Mouse (Mus musculus) kidney, postnatal 0 days (tissue): ENCODE results near the gene Tac4. TPM values are rescaled to one million over a fixed set of nuclear protein-coding genes. Genes with fewer than 3 reads are reported as not detected.

ENCODE experiments used
- ATAC-seq: fragments of 200-750 bp; cut with Nextera tagmentation; replicated peaks from 2 replicates; pipeline ENCODE4 v1.8.0; 2017; ENCODE audit warnings: low read depth, moderate number of reproducible peaks, moderate TSS enrichment, moderate library complexity; ENCODE audit not compliant: low FRiP score
- DNase-seq: peaks from one replicate; pipeline ENCODE4 v3.0.0-alpha.2; 2016; ENCODE audit warnings: low spot score
- H3K27ac ChIP-seq: fragments of 300-500 bp; sonication (generic); 2 replicates; pipeline ENCODE4 v1.5.1; 2014; ENCODE audit warnings: mild to moderate bottlenecking
- H3K27me3 ChIP-seq: fragments of 300-500 bp; sonication (generic); 2 replicates; pipeline ENCODE4 v1.6.1; 2014; ENCODE audit warnings: low read length, mixed read lengths; ENCODE audit not compliant: insufficient read depth
- H3K36me3 ChIP-seq: fragments of 300-500 bp; sonication (generic); 2 replicates; pipeline ENCODE4 v1.6.1; 2014; ENCODE audit warnings: low read length, mixed read lengths; ENCODE audit not compliant: insufficient read depth
- H3K4me1 ChIP-seq: fragments of 300-500 bp; sonication (generic); replicated peaks from 2 replicates; pipeline ENCODE4 v1.6.1; 2014; ENCODE audit warnings: antibody characterized with exemption, low read length, mixed read lengths; ENCODE audit not compliant: insufficient read depth
- H3K4me2 ChIP-seq: fragments of 300-500 bp; sonication (generic); 2 replicates; pipeline ENCODE4 v1.6.1; 2014; ENCODE audit warnings: mild to moderate bottlenecking, low read length, moderate library complexity, mixed read lengths
- H3K4me3 ChIP-seq: fragments of 300-500 bp; sonication (generic); replicated peaks from 2 replicates; pipeline ENCODE4 v1.5.1; 2014; ENCODE audit warnings: low read depth, low read length
- H3K9ac ChIP-seq: fragments of 300-500 bp; sonication (generic); 2 replicates; pipeline ENCODE4 v1.6.1; 2014; ENCODE audit warnings: low read depth, low read length
- H3K9me3 ChIP-seq: fragments of 300-500 bp; sonication (generic); replicated peaks from 2 replicates; pipeline ENCODE4 v1.6.1; 2016; ENCODE audit warnings: low read length, inconsistent platforms, mixed read lengths
- CTCF ChIP-seq: IDR thresholded peaks from 2 replicates; pipeline ENCODE4 v1.5.1; 2016; ENCODE audit warnings: antibody characterized with exemption, low read depth, mild to moderate bottlenecking, moderate library complexity
- WGBS: fragments of 180-500 bp; shearing (Covaris S2); extraction: QIAGEN DNeasy Blood & Tissue Kit; methylation state at CpG from one replicate; pipeline ENCODE4 v1.1.7; 2014; 5-methylcytosine and 5-hydroxymethylcytosine counted together
- polyA plus RNA-seq: library from polyadenylated mRNA; unstranded; fragments of >200 nt; fragmentation: Nextera tagmentation; extraction: Ambion mirVana; gene quantifications from 2 replicates; pipeline ENCODE4 v1.2.1, GENCODE M21; 2015

Gene Tac4
- polyA plus RNA-seq, 1 experiment from 2014 or later: 0.09 TPM

DNA sequence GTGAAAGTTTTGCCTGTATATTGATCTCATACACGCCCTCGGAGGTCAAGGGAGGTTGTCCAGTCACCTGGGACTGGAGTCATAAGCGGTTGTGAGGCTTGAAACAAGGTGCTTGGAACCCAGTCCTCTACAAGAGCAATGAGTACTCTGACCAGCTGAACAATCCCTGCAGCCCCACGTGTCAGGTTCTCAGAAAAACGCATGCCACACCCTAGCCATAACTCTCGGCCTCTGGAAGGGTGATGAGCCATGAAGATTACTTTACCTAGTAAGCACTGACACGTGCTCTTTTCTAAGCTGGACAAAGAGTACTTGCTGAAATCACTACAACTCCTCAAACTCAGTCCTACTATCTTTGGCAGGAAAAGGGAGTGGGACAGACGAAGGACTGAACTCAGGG is 46.2 kb downstream of the Tac4 start:
- no peak overlapping the region for H3K4me2 ChIP-seq

DNA sequence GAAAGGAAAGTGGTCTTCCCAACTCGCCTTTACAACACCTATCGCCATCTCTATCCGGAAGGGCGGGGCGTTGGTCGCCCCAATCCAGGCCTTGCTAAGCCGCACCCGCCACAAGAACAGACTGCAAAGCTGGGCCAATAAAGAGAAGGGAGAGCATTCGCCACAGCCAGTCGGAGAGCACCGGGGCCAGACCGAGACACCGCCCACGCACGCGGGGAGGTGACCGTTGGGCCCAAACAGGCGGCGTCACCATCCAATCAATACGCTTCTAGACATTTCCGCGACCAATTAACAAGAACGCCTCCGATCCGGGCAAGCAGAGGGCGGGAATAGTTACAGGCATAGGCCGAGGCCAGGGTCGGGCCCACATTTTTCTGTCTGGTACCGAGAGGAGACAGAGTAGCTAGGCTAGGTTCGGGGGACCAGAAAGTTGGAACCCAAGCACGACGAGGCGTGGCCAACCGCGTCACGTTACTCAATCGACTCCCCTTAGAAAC is 48.2 kb downstream of the Tac4 start:
- Histone ChIP-seq H3K4me1 (no peaks in the 10 kb centered on the region), H3K27me3 (no peaks in the 10 kb centered on the region), H3K4me2 (peak overlapping the region; percentile 89), H3K4me3 (peak overlapping the region; percentile 91), H3K36me3 (peaks cover 5% of the 10 kb centered on the region; the same call in 1 of the 2 replicates), H3K27ac (peak overlapping the region; percentile 99), H3K9ac (peak overlapping the region; percentile 95), H3K9me3 (no peaks in the 10 kb centered on the region)
- ATAC-seq: peak; percentile 92
- WGBS: 0% methylated on average over 37 of the region's 37 CpGs
- TF ChIP-seq CTCF: no peak
- peak; percentile 100 for DNase-seq

More for the DNA sequence above, 46.2 kb downstream of the Tac4 start:
- no peak overlapping the region for H3K4me3 ChIP-seq
- H3K9ac ChIP-seq: no peak overlapping the region
- ATAC-seq (no peak), DNase-seq (no peak)
- H3K27me3 ChIP-seq: no peaks in the 10 kb centered on the region
- H3K4me1 ChIP-seq: no peaks in the 10 kb centered on the region
- WGBS: 54% methylated on average over 8 of the region's 8 CpGs
- no peak for TF ChIP-seq CTCF
- peaks cover 11% of the 10 kb centered on the region for H3K36me3 ChIP-seq
- H3K27ac ChIP-seq: no peak overlapping the region
- no peaks in the 10 kb centered on the region for H3K9me3 ChIP-seq

DNA sequence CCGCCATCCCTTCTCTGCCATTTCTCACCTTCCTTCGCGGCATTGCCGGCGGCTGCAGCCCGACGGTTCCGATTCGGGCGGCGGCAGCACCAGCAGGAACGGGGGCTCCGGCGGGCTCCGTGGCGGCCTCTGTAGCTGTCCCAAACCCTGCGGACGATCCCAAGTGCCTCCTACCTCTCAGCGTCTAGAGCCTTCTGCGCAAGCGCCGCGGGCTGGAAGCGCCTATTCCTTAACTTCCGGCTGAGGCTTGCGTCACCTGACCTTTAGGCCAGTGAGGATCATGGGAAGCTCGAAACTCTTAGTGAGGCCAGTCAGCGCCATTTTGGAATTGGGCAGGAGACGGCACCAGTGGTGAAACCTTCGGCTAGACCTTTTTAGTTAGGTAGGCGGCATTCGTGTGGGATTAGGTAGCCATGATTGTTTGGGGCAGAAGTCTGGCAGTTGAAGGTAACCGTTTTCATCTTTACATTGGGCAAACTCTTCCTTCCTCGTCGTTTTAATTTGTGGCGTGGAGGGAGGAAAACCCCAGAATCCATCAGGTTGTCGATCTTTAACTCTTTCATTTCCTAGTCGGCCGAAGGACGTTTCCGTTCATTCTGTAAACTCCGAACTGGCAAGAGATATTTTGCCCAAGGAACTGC is 48.8 kb downstream of the Tac4 start, which contains the start of gene Kat7:
TSS of gene Kat7 (minus strand) at position 240 of the 641 bp plus-strand sequence.
- ATAC-seq (peak; percentile 94), DNase-seq (peak; percentile 100)
- Histone ChIP-seq H3K4me3 (peak within 1 kb of the TSS; percentile 91), H3K9me3 (no peaks in the 10 kb centered on the region), H3K4me2 (peak within 1 kb of the TSS; percentile 89), H3K27me3 (no peaks in the 10 kb centered on the region), H3K9ac (peak within 1 kb of the TSS; percentile 95), H3K36me3 (peaks cover 5% of the 10 kb centered on the region; the same call in 1 of the 2 replicates), H3K4me1 (no peaks in the 10 kb centered on the region), H3K27ac (peak within 1 kb of the TSS; percentile 99)
- no peak for TF ChIP-seq CTCF
- under 1% methylated on average over 42 of the region's 42 CpGs for WGBS

DNA sequence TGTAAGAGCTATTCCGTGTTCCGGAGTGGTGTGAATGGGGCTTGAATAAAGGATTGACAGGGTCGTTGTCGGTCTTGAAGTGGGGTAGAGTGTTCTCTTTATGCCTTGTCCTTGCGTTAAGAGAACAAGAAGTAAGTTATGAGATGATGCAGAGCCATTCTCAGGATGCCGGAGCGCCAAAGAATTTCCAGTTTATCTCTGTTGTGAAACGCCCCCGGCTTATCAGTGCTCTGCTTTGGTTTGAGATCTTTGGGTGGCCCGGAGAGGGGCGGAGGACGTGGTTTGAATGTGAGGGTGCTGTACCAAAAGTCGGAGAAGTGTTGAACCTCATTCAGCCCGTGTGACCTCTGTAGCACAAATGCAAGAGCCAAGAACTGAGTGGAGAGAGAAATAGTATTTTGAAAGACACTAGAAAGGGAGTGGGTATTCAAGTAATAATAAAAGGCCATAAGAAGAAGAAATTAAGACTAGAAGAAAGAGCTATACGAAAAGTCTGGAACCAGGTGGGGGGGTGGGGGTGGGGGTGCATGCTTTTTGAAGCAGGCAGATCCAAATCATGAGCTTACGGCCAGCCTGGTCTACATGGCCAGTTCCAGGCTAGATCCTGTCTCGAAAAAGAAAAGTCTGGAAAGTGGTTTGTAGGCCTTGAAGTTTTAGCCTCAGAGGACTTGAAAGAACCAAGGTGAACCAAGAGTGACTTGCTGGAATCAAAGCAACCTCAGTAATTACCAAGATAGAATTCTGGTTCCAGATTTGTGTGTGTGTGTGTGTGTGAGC is 49.5 kb downstream of the Tac4 start:
- peak overlapping the region; percentile 65 for H3K4me2 ChIP-seq
- 5% methylated on average over 17 of the region's 17 CpGs for WGBS
- H3K9ac ChIP-seq: peak overlapping the region; percentile 60
- H3K27me3 ChIP-seq: no peaks in the 10 kb centered on the region
- TF ChIP-seq CTCF: no peak
- no peaks in the 10 kb centered on the region for H3K9me3 ChIP-seq
- no peaks in the 10 kb centered on the region for H3K4me1 ChIP-seq
- peak overlapping the region; percentile 91 for H3K4me3 ChIP-seq
- peak overlapping the region; percentile 86 for H3K27ac ChIP-seq
- DNase-seq (no peak), ATAC-seq (no peak)
- H3K36me3 ChIP-seq: peaks cover 5% of the 10 kb centered on the region; the same call in 1 of the 2 replicates

DNA sequence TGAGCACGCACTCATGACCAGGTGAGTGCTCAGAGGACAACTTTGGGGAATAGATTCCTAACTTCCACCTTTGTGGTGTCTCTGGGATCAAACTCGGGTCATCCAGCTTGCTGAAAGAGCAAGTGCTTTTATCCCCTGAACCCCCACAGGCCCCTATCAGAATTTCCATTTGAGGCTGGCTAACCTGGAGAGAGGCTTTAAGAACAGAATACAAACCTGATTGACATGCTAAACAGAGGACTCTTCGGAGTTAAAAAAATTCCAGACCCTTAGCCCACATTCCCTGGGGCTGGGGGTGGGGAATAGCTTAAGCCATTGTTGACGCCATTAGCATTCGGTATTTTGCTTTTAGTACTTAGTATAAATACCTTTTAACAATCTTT is 50.1 kb downstream of the Tac4 start:
- 32% methylated on average over 5 of the region's 5 CpGs for WGBS
- DNase-seq (no peak), ATAC-seq (no peak)
- TF ChIP-seq CTCF: no peak
- no peak overlapping the region for H3K4me3 ChIP-seq
- peak overlapping the region; percentile 65; the same call in 1 of the 2 replicates for H3K4me2 ChIP-seq
- no peaks in the 10 kb centered on the region for H3K27me3 ChIP-seq
- H3K27ac ChIP-seq: no peak overlapping the region
- no peaks in the 10 kb centered on the region for H3K9me3 ChIP-seq
- no peaks in the 10 kb centered on the region for H3K4me1 ChIP-seq
- H3K9ac ChIP-seq: no peak overlapping the region
- 0 out of 2 replicates have a peak, but pooled peaks cover under 1% of the 10 kb centered on the region for H3K36me3 ChIP-seq

DNA sequence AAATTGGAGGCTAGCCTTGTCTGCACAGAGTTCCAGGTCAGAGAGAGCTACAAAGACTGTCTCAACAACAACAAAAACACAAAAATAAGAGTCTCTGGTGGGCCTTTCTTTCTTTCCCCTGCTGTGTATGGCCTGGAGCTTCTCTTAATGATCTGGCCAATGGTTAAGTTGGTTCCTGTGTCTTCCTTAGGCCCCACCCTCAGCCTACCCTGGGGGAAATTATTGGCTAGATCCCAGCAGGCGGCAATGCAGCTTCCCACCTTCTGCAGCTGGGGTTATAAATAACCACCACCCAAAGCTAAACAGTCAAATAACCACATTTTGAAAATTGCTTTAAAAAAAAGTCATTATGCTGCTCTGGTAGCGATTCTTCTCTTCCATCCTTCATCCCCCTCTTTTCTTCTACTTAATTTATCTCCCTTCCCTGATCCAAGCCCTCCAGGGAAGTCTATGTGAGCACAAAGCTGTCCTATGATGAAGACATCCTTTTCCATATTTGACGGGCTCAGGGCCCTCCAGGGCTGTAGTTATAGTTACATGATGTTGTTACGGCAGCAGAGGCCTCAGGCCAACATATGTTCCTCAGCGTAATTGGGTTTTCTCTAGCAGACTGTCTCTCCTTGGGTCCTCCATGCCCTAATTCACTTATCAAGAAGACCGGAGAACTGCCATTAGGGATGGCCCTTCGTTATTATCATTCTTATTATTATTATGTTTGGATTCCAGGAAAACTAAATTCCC is 54.1 kb downstream of the Tac4 start:
- Histone ChIP-seq H3K4me2 (no peak overlapping the region), H3K36me3 (no peaks in the 10 kb centered on the region), H3K27me3 (no peaks in the 10 kb centered on the region), H3K4me1 (no peaks in the 10 kb centered on the region), H3K9ac (no peak overlapping the region), H3K27ac (no peak overlapping the region), H3K9me3 (no peaks in the 10 kb centered on the region), H3K4me3 (no peak overlapping the region)
- ATAC-seq (no peak), DNase-seq (no peak)
- no peak for TF ChIP-seq CTCF
- 73% methylated on average over 7 of the region's 7 CpGs for WGBS
